Mouse (Mus musculus) lung, embryonic 14.5 days (tissue): ENCODE data around the gene Sgms1. TPM values are rescaled to one million over a fixed set of nuclear protein-coding genes. Genes with fewer than 3 reads are reported as not detected.

Source experiments
- ATAC-seq: fragments of 200-750 bp; cut with Nextera tagmentation; 2 replicates; pipeline ENCODE4 v1.8.0; 2017; ENCODE audit warnings: mild to moderate bottlenecking, moderate TSS enrichment, moderate library complexity; ENCODE audit not compliant: insufficient read depth
- DNase-seq: peaks from one replicate; pipeline ENCODE4 v3.0.0-alpha.2; 2015
- H3K27ac ChIP-seq: fragments of 300-500 bp; sonication (generic); 2 replicates; pipeline ENCODE4 v1.5.1; 2014; ENCODE audit warnings: low read depth, mild to moderate bottlenecking, moderate library complexity
- H3K27me3 ChIP-seq: fragments of 300-500 bp; sonication (generic); 2 replicates; pipeline ENCODE4 v1.6.1; 2014; ENCODE audit warnings: low read length, control low read depth; ENCODE audit not compliant: insufficient read depth
- H3K36me3 ChIP-seq: fragments of 300-500 bp; sonication (generic); 2 replicates; pipeline ENCODE4 v1.6.1; 2014; ENCODE audit warnings: control low read depth; ENCODE audit not compliant: insufficient read depth
- H3K4me1 ChIP-seq: fragments of 300-500 bp; sonication (generic); 2 replicates; pipeline ENCODE4 v1.6.1; 2014; ENCODE audit warnings: antibody characterized with exemption, control low read depth; ENCODE audit not compliant: insufficient read depth
- H3K4me2 ChIP-seq: fragments of 300-500 bp; sonication (generic); 2 replicates; pipeline ENCODE4 v1.6.1; 2014; ENCODE audit warnings: mild to moderate bottlenecking
- H3K4me3 ChIP-seq: fragments of 300-500 bp; sonication (generic); 2 replicates; pipeline ENCODE4 v1.5.1; 2014; ENCODE audit warnings: low read depth, low read length
- H3K9ac ChIP-seq: fragments of 300-500 bp; sonication (generic); 2 replicates; pipeline ENCODE4 v1.6.1; 2014
- H3K9me3 ChIP-seq: fragments of 300-500 bp; sonication (generic); 2 replicates; pipeline ENCODE4 v1.6.1; 2016; ENCODE audit warnings: low read depth, low read length, control low read depth
- CTCF ChIP-seq: IDR thresholded peaks from 2 replicates; pipeline ENCODE4 v1.5.1; 2016; ENCODE audit warnings: antibody characterized with exemption, low read depth
- WGBS: fragments of 180-500 bp; shearing (Covaris S2); extraction: QIAGEN DNeasy Blood & Tissue Kit; methylation state at CpG from one replicate; pipeline ENCODE4 v1.1.7; 2014; 5-methylcytosine and 5-hydroxymethylcytosine counted together
- polyA plus RNA-seq: library from polyadenylated mRNA; unstranded; fragments of >200 nt; fragmentation: Nextera tagmentation; extraction: Ambion mirVana; gene quantifications from 2 replicates; pipeline ENCODE4 v1.2.1, GENCODE M21; 2014

Gene Sgms1
- polyA plus RNA-seq, 1 experiment from 2014 or later = 50.2 TPM

- Histone ChIP-seq H3K9ac (peak overlapping the region; percentile 57; the same call in 1 of the 2 replicates), H3K4me3 (peak overlapping the region; percentile 50), H3K4me2 (peak overlapping the region; percentile 76), H3K27me3 (no peaks in the 10 kb centered on the region), H3K36me3 (no peaks in the 10 kb centered on the region), H3K27ac (peak overlapping the region; percentile 87), H3K4me1 (no peaks in the 10 kb centered on the region), H3K9me3 (no peaks in the 10 kb centered on the region)
- no peak for TF ChIP-seq CTCF
- ATAC-seq (peak; percentile 62), DNase-seq (no peak)
Measured at GRCm38 (mm10) chr19:32211293-32211585, 178.3 kb downstream of the Sgms1 start.

- Histone ChIP-seq H3K27me3 (no peaks in the 10 kb centered on the region), H3K9me3 (no peaks in the 10 kb centered on the region), H3K4me2 (peak overlapping the region; percentile 76), H3K4me3 (peak overlapping the region; percentile 50), H3K36me3 (no peaks in the 10 kb centered on the region), H3K4me1 (no peaks in the 10 kb centered on the region), H3K9ac (peak overlapping the region; percentile 57), H3K27ac (peak overlapping the region; percentile 87)
- TF ChIP-seq CTCF = peak; percentile 61
- WGBS = 1% methylated on average over 34 of the region's 34 CpGs
- peak; percentile 100 for ATAC-seq
- DNase-seq = peak; percentile 96
Measured at GRCm38 (mm10) chr19:32210450-32211292, 178.8 kb downstream of the Sgms1 start.

GRCm38 (mm10) chr19:32210099-32210449 is 179.4 kb downstream of the Sgms1 start:
- DNase-seq = peak; percentile 55
- H3K9ac ChIP-seq = peak overlapping the region; percentile 57

GRCm38 (mm10) chr19:32202131-32203114 is 187.1 kb downstream of the Sgms1 start:
- Histone ChIP-seq H3K36me3 (no peaks in the 10 kb centered on the region), H3K27ac (peak overlapping the region; percentile 51; the same call in 1 of the 2 replicates), H3K4me2 (no peak overlapping the region), H3K27me3 (no peaks in the 10 kb centered on the region), H3K9me3 (no peaks in the 10 kb centered on the region), H3K4me3 (no peak overlapping the region), H3K9ac (no peak overlapping the region), H3K4me1 (peaks cover 3% of the 10 kb centered on the region; the same call in 1 of the 2 replicates)
- TF ChIP-seq CTCF = no peak
- DNase-seq (peak; percentile 64), ATAC-seq (peak; percentile 55; the same call in 1 of the 2 replicates)
- WGBS = 65% methylated on average over 12 of the region's 12 CpGs

More at GRCm38 (mm10) chr19:32210099-32210449, 179.4 kb downstream of the Sgms1 start:
- TF ChIP-seq CTCF = no peak
- peak overlapping the region; percentile 76 for H3K4me2 ChIP-seq
- no peaks in the 10 kb centered on the region for H3K4me1 ChIP-seq
- peak overlapping the region; percentile 50 for H3K4me3 ChIP-seq
- no peak for ATAC-seq
- WGBS = 6% methylated on average over 5 of the region's 5 CpGs
- peak overlapping the region; percentile 87 for H3K27ac ChIP-seq
- H3K9me3 ChIP-seq = no peaks in the 10 kb centered on the region
- H3K27me3 ChIP-seq = no peaks in the 10 kb centered on the region
- H3K36me3 ChIP-seq = no peaks in the 10 kb centered on the region

- Histone ChIP-seq H3K36me3 (no peaks in the 10 kb centered on the region), H3K4me3 (no peak overlapping the region), H3K4me1 (peaks cover 10% of the 10 kb centered on the region), H3K4me2 (no peak overlapping the region), H3K9me3 (no peaks in the 10 kb centered on the region), H3K27ac (peak overlapping the region; percentile 55; the same call in 1 of the 2 replicates), H3K27me3 (no peaks in the 10 kb centered on the region), H3K9ac (no peak overlapping the region)
- peak; percentile 67 for DNase-seq
- 56% methylated on average over 4 of the region's 4 CpGs for WGBS
- peak; percentile 31 for TF ChIP-seq CTCF
- peak; percentile 84 for ATAC-seq
Measured at GRCm38 (mm10) chr19:32199861-32200574, 189.5 kb downstream of the Sgms1 start.

- DNase-seq = no peak
- no peak for ATAC-seq
Measured at GRCm38 (mm10) chr19:32199133-32199532, 190.4 kb downstream of the Sgms1 start.

More at GRCm38 (mm10) chr19:32199133-32199532, 190.4 kb downstream of the Sgms1 start:
- no peaks in the 10 kb centered on the region for H3K9me3 ChIP-seq
- no peak overlapping the region for H3K9ac ChIP-seq
- no peak for TF ChIP-seq CTCF
- no peaks in the 10 kb centered on the region for H3K36me3 ChIP-seq
- 0 out of 2 replicates have a peak overlapping the region, but pooled peaks have one; percentile 42 for H3K27ac ChIP-seq
- H3K4me2 ChIP-seq = no peak overlapping the region
- H3K4me1 ChIP-seq = peaks cover 10% of the 10 kb centered on the region
- H3K4me3 ChIP-seq = no peak overlapping the region
- no peaks in the 10 kb centered on the region for H3K27me3 ChIP-seq
- 86% methylated on average over 5 of the region's 5 CpGs for WGBS
